Mouse (Mus musculus) mouse trophoblast stem cell (cell line): ENCODE data around the gene Esrrg.

Experiments used
- in situ Hi-C, 2 experiments: fragments of 300-500 bp; cut with MseI, MboI; formaldehyde crosslinking; loops; 2 replicates in 1 of 2; 3 replicates in 1 of 2; pipeline ENCODE4 v1.15.1; 2025

Esrrg gene

GRCm38 (mm10) chr1:188077561-188078195, 469.1 kb downstream of the Esrrg start:
- in situ Hi-C loops: no loop called here

GRCm38 (mm10) chr1:188080261-188080875, 471.8 kb downstream of the Esrrg start:
- in situ Hi-C loops: no loop called here

- in situ Hi-C loops: no loop called here
Measured at GRCm38 (mm10) chr1:188082665-188083640, 474.4 kb downstream of the Esrrg start.

GRCm38 (mm10) chr1:188085116-188085879, 476.7 kb downstream of the Esrrg start:
- in situ Hi-C loops: no loop called here

- in situ Hi-C loops: no loop called here
Measured at GRCm38 (mm10) chr1:188093724-188094123, 485.1 kb downstream of the Esrrg start.

GRCm38 (mm10) chr1:188101832-188102231, 493.2 kb downstream of the Esrrg start:
- in situ Hi-C loops: no loop called here

- in situ Hi-C loops: no loop called here
Measured at GRCm38 (mm10) chr1:188103179-188103578, 494.6 kb downstream of the Esrrg start.

GRCm38 (mm10) chr1:188105516-188105915, 496.9 kb downstream of the Esrrg start:
- in situ Hi-C loops: no loop called here

GRCm38 (mm10) chr1:188107946-188108345, 499.4 kb downstream of the Esrrg start:
- in situ Hi-C loops: no loop called here

- in situ Hi-C loops: no loop called here
Measured at GRCm38 (mm10) chr1:188111552-188111951, 503.0 kb downstream of the Esrrg start.

- in situ Hi-C loops: no loop called here
Measured at GRCm38 (mm10) chr1:188113240-188113639, 504.6 kb downstream of the Esrrg start.

GRCm38 (mm10) chr1:188118125-188118524, 509.5 kb downstream of the Esrrg start:
- in situ Hi-C loops: no loop called here

- in situ Hi-C loops: no loop called here
Measured at GRCm38 (mm10) chr1:188119806-188120205, 511.2 kb downstream of the Esrrg start.

- in situ Hi-C loops: no loop called here
Measured at GRCm38 (mm10) chr1:188125521-188126021, 517.0 kb downstream of the Esrrg start.

- in situ Hi-C loops: no loop called here
Measured at GRCm38 (mm10) chr1:188136126-188136525, 527.5 kb downstream of the Esrrg start.

GRCm38 (mm10) chr1:188139473-188139872, 530.9 kb downstream of the Esrrg start:
- in situ Hi-C loops: no loop called here

GRCm38 (mm10) chr1:188140221-188140620, 531.6 kb downstream of the Esrrg start:
- in situ Hi-C loops: no loop called here

- in situ Hi-C loops: no loop called here
Measured at GRCm38 (mm10) chr1:188147381-188148156, 539.0 kb downstream of the Esrrg start.

- in situ Hi-C loops: no loop called here
Measured at GRCm38 (mm10) chr1:188151066-188151465, 542.5 kb downstream of the Esrrg start.

GRCm38 (mm10) chr1:188152011-188152410, 543.4 kb downstream of the Esrrg start:
- in situ Hi-C loops: no loop called here

GRCm38 (mm10) chr1:188153665-188154064, 545.1 kb downstream of the Esrrg start:
- in situ Hi-C loops: no loop called here
